Mouse (Mus musculus): ENCODE data around the gene Fam71b.

DNA sequence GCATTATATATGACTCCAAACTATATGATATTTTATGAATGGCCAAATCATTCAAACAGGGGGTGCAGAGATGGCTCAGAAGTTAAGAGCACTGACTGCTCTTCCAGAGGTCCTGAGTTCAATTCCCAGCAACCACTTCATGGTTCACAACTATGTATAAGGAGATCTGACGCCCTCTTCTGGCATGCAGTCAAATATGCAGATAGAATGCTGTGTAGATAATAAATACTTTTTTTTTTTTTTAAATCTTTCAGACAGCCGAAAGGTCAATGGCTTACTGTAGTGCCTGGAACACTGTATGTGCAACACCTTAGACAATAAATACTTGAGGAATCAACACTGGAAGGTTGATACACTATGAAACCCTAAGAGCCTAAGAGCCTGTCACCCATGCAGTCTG lies 33.8 kb downstream of the Fam71b start:
- no peak for TF ChIP-seq ZC3H11A (IDR thresholded peaks at IDR 0.05; ENCODE audit: borderline replicate concordance, low read depth, low read length)
- TF ChIP-seq CHD2 (IDR thresholded peaks at IDR 0.05; ENCODE audit: low read depth, low read length), result no peak
